Mouse (Mus musculus) liver, adult 2 months (tissue): ENCODE results near the gene Zfp423.

Experiments
- CTCF ChIP-seq: fragments of 200-500 bp; IDR thresholded peaks from 2 replicates; pipeline ENCODE4 v1.5.1; 2011; ENCODE audit warnings: low read depth, low read length, control low read depth
- POLR2A ChIP-seq: fragments of 200-500 bp; IDR thresholded peaks from 2 replicates; pipeline ENCODE4 v1.6.1; 2011; ENCODE audit warnings: low read length, control low read depth; ENCODE audit not compliant: insufficient read depth; ENCODE audit errors: extremely low read depth

DNA sequence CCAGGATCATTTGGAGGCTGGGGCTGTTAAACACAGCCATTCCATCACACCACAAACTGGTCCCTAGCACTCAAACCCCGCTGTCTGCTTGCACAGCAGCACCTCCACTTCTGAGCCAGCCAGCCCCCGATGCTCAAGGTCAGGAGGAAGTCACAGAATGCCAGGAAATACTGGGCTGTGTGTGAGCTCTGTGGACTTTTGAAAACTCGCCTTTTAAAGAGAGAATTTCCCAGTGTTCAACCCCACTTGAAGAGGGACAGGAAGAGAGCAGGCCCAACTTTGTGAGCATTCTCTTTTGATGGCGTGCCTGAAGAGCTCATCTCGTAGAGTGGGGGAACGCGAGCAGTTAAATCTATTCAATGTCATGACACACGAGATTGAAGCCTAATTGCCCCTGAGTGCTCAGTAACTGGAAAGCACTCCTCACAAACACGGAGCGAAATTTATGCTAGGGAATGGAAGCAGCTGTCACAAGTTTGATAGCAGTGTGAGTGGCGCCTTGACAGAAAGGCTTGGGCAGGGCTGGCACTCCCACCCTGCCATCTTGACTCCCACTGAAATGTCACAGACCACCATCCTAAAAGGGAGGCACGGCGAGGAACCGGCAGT, 186.4 kb downstream of the Zfp423 start:
- no peak for TF ChIP-seq CTCF
- no peak for TF ChIP-seq POLR2A
